Mouse (Mus musculus) left cerebral cortex, postnatal 10 days (tissue): ENCODE measurements around the gene Erh. TPM values are rescaled to one million over a fixed set of nuclear protein-coding genes. Genes with fewer than 3 reads are reported as not detected.

Experiments
- DNase-seq, 2 experiments: peaks; one replicate each; pipeline ENCODE4 v3.0.0; 2021 to 2022; ENCODE audit warnings: low spot score in 2 of 2, mixed read lengths in 1 of 2; ENCODE audit errors: extremely low spot score in 1 of 2
- intact Hi-C: fragments of 180-260 bp; cut with DNase I; formaldehyde crosslinking; loops from one replicate; pipeline ENCODE4 v1.15.1; 2025
- total RNA-seq, 2 experiments: library from RNA; stranded (reverse); gene quantifications; 2 replicates each; pipeline ENCODE4 v1.2.3; 2021

Erh gene
- 10 to 100 TPM; 63.8 to 67.9 TPM for total RNA-seq

- intact Hi-C loops, result no loop called here
These were observed at the start of gene Erh, which contains the start of gene Slc39a9 for GRCm38 (mm10) chr12:80643693-80644505. Gene Erh, minus strand, starts transcription at chr12:80644341. Gene Slc39a9, plus strand, starts transcription at chr12:80643883.

GRCm38 (mm10) chr12:80693700-80694099 is 49.6 kb upstream of the Erh start:
- intact Hi-C loops, result no loop called here
- no peak for DNase-seq

More at GRCm38 (mm10) chr12:80643693-80644505, at the start of gene Erh, which contains the start of gene Slc39a9:
- peak; percentile 93 to 94 for DNase-seq

GRCm38 (mm10) chr12:80692269-80692972 is 48.3 kb upstream of the Erh start, which contains the start of gene Plekhd1:
Gene Plekhd1, plus strand, starts transcription at chr12:80692591.
- intact Hi-C loops, result no loop called here
- DNase-seq, result peak in 1 of 2 experiments; percentile 61

- no peak for DNase-seq
These were observed 47.5 kb upstream of the Erh start for GRCm38 (mm10) chr12:80691671-80692091.

GRCm38 (mm10) chr12:80689696-80690095 is 45.6 kb upstream of the Erh start:
- intact Hi-C loops, result no loop called here
- DNase-seq, result no peak

More at GRCm38 (mm10) chr12:80691671-80692091, 47.5 kb upstream of the Erh start:
- intact Hi-C loops, result no loop called here

- peak in 1 of 2 experiments; percentile 46 for DNase-seq
These were observed 43.7 kb upstream of the Erh start for GRCm38 (mm10) chr12:80687788-80688211.

GRCm38 (mm10) chr12:80684316-80684715 is 40.2 kb upstream of the Erh start:
- no peak for DNase-seq
- intact Hi-C loops, result no loop called here

More at GRCm38 (mm10) chr12:80687788-80688211, 43.7 kb upstream of the Erh start:
- intact Hi-C loops, result no loop called here

GRCm38 (mm10) chr12:80683554-80683953 is 39.4 kb upstream of the Erh start:
- no peak for DNase-seq
- intact Hi-C loops, result no loop called here

- intact Hi-C loops, result no loop called here
These were observed 37.2 kb upstream of the Erh start for GRCm38 (mm10) chr12:80681340-80681739.

GRCm38 (mm10) chr12:80673170-80673569 is 29.0 kb upstream of the Erh start:
- intact Hi-C loops, result loop anchor here (5.0 kb wide), 1 partner anchor 176 kb away; no protein-coding TSS in a partner anchor
- DNase-seq, result peak; percentile 41 to 45

More at GRCm38 (mm10) chr12:80681340-80681739, 37.2 kb upstream of the Erh start:
- DNase-seq, result no peak

GRCm38 (mm10) chr12:80668391-80668790 is 24.2 kb upstream of the Erh start:
- intact Hi-C loops, result no loop called here

GRCm38 (mm10) chr12:80663935-80664334 is 19.8 kb upstream of the Erh start:
- intact Hi-C loops, result no loop called here
- no peak for DNase-seq

More at GRCm38 (mm10) chr12:80668391-80668790, 24.2 kb upstream of the Erh start:
- no peak for DNase-seq

- intact Hi-C loops, result no loop called here
- DNase-seq, result no peak
These were observed 18.2 kb upstream of the Erh start for GRCm38 (mm10) chr12:80662322-80662721.

- intact Hi-C loops, result no loop called here
- no peak for DNase-seq
These were observed 14.5 kb upstream of the Erh start for GRCm38 (mm10) chr12:80658661-80659060.

- intact Hi-C loops, result no loop called here
- DNase-seq, result no peak
These were observed 10.5 kb upstream of the Erh start for GRCm38 (mm10) chr12:80654659-80655025.

- intact Hi-C loops, result no loop called here
- no peak for DNase-seq
These were observed 10.0 kb upstream of the Erh start for GRCm38 (mm10) chr12:80653951-80654658.

GRCm38 (mm10) chr12:80646377-80646776 is 2.2 kb upstream of the Erh start:
- intact Hi-C loops, result no loop called here
- no peak for DNase-seq

GRCm38 (mm10) chr12:80644506-80644868 is 346 bp upstream of the Erh start:
- intact Hi-C loops, result no loop called here
- DNase-seq, result peak in 1 of 2 experiments; percentile 26
